Mouse (Mus musculus) MEL (cell line): ENCODE measurements around the gene Cfap77. TPM values are rescaled to one million over a fixed set of nuclear protein-coding genes. Genes with fewer than 3 reads are reported as not detected.

ENCODE experiments used
- DNase-seq: peaks from one replicate; pipeline ENCODE4 v3.0.0; 2011; ENCODE audit warnings: low read depth, low spot score
- H3K27ac ChIP-seq: 2 replicates; pipeline ENCODE4 v1.5.1; 2012; ENCODE audit warnings: low read depth, mild to moderate bottlenecking, control low read depth, low read length, moderate library complexity; ENCODE audit not compliant: control insufficient read depth
- H3K27me3 ChIP-seq, 2 experiments: fragments of 150-350 bp in 1 of 2; sonication (generic) in 1 of 2; 2 replicates each; pipeline ENCODE4 v1.6.1; 2012; ENCODE audit warnings: low read length in 2 of 2, mild to moderate bottlenecking in 2 of 2, improper control_type of control experiment in 1 of 2, moderate library complexity in 1 of 2; ENCODE audit not compliant: insufficient read depth in 2 of 2, control insufficient read depth in 1 of 2
- H3K36me3 ChIP-seq, 2 experiments: 2 replicates each; pipeline ENCODE4 v1.6.1; 2012 to 2014; ENCODE audit warnings: low read length in 2 of 2, improper control_type of control experiment in 1 of 2, inconsistent platforms in 1 of 2, mild to moderate bottlenecking in 1 of 2; ENCODE audit not compliant: insufficient read depth in 2 of 2, control insufficient read depth in 1 of 2
- H3K4me1 ChIP-seq, 2 experiments: fragments of 150-350 bp in 1 of 2; sonication (generic) in 1 of 2; 2 replicates each; pipeline ENCODE4 v1.6.1; 2012; ENCODE audit warnings: low read length in 2 of 2, improper control_type of control experiment in 1 of 2, mild to moderate bottlenecking in 1 of 2; ENCODE audit not compliant: insufficient read depth in 2 of 2, control insufficient read depth in 1 of 2
- H3K4me3 ChIP-seq, 2 experiments: fragments of 150-350 bp in 1 of 2; sonication (generic) in 1 of 2; 2 replicates each; pipeline ENCODE4 v1.5.1; 2012; ENCODE audit warnings: low read depth in 2 of 2, low read length in 2 of 2, mild to moderate bottlenecking in 2 of 2, moderate library complexity in 2 of 2, control low read depth in 1 of 2, improper control_type of control experiment in 1 of 2; ENCODE audit not compliant: control insufficient read depth in 1 of 2, insufficient read depth in 1 of 2
- H3K79me2 ChIP-seq: 2 replicates; pipeline ENCODE4 v1.6.1; 2012; ENCODE audit warnings: mild to moderate bottlenecking, low read length, moderate library complexity; ENCODE audit not compliant: control insufficient read depth, poor library complexity, insufficient read depth
- H3K9ac ChIP-seq: 2 replicates; pipeline ENCODE4 v1.6.1; 2012; ENCODE audit warnings: low read depth, mild to moderate bottlenecking, control low read depth, low read length, moderate library complexity; ENCODE audit not compliant: control insufficient read depth, poor library complexity, severe bottlenecking
- H3K9me3 ChIP-seq: fragments of 150-350 bp; sonication (generic); replicated peaks from 2 replicates; pipeline ENCODE4 v1.6.1; 2012; ENCODE audit warnings: mild to moderate bottlenecking, low read length, improper control_type of control experiment, moderate library complexity; ENCODE audit not compliant: insufficient read depth
- BHLHE40 ChIP-seq: IDR thresholded peaks from 2 replicates; pipeline ENCODE4 v1.6.1; 2012; ENCODE audit warnings: low read depth, mild to moderate bottlenecking, inconsistent platforms, low read length, improper control_type of control experiment, borderline replicate concordance
- CTCF ChIP-seq, 3 experiments: IDR thresholded peaks in 2 of 3; conservative IDR thresholded peaks in 1 of 3; 2 replicates each; pipeline ENCODE4 v1.5.1; 2011 to 2012; ENCODE audit warnings: low read length in 3 of 3, low read depth in 2 of 3, mild to moderate bottlenecking in 2 of 3, improper control_type of control experiment in 1 of 3, inconsistent platforms in 1 of 3, mixed read lengths in 1 of 3, moderate library complexity in 1 of 3; ENCODE audit not compliant: control insufficient read depth in 1 of 3, insufficient read depth in 1 of 3, poor library complexity in 1 of 3, severe bottlenecking in 1 of 3
- EP300 ChIP-seq, 2 experiments: IDR thresholded peaks; 2 replicates each; pipeline ENCODE4 v1.6.1; 2011; ENCODE audit warnings: improper control_type of control experiment in 2 of 2, low read length in 2 of 2, low read depth in 1 of 2, mild to moderate bottlenecking in 1 of 2
- ETS1 ChIP-seq: IDR thresholded peaks from 2 replicates; pipeline ENCODE4 v1.6.1; 2012; ENCODE audit warnings: low read depth, mild to moderate bottlenecking, inconsistent platforms, low read length, improper control_type of control experiment, moderate library complexity
- GABPA ChIP-seq: IDR thresholded peaks from 2 replicates; pipeline ENCODE4 v1.6.1; 2012; ENCODE audit warnings: low read depth, mild to moderate bottlenecking, inconsistent platforms, low read length, improper control_type of control experiment, moderate library complexity
- KAT2A ChIP-seq: conservative IDR thresholded peaks from 2 replicates; pipeline ENCODE4 v1.6.1; 2012; ENCODE audit warnings: low read depth, low read length, improper control_type of control experiment, inconsistent platforms
- MAZ ChIP-seq: IDR thresholded peaks from 2 replicates; pipeline ENCODE4 v1.6.1; 2012; ENCODE audit warnings: low read depth, mild to moderate bottlenecking, inconsistent platforms, low read length, improper control_type of control experiment
- MXI1 ChIP-seq: IDR thresholded peaks from 2 replicates; pipeline ENCODE4 v1.6.1; 2011; ENCODE audit warnings: mild to moderate bottlenecking, low read depth, low read length, improper control_type of control experiment
- MYB ChIP-seq: IDR thresholded peaks from 2 replicates; pipeline ENCODE4 v1.6.1; 2011; ENCODE audit warnings: mild to moderate bottlenecking, low read depth, low read length, improper control_type of control experiment
- NRF1 ChIP-seq: IDR thresholded peaks from 2 replicates; pipeline ENCODE4 v1.6.1; 2014; ENCODE audit warnings: low read depth, mild to moderate bottlenecking, inconsistent platforms, low read length, improper control_type of control experiment, moderate library complexity; ENCODE audit not compliant: poor library complexity, insufficient read depth, severe bottlenecking
- POLR2AphosphoS5 ChIP-seq: IDR thresholded peaks from 2 replicates; pipeline ENCODE4 v1.6.1; 2012; ENCODE audit warnings: low read depth, borderline replicate concordance, mild to moderate bottlenecking, inconsistent platforms, low read length, moderate library complexity, mixed read lengths
- RAD21 ChIP-seq: IDR thresholded peaks from 2 replicates; pipeline ENCODE4 v1.6.1; 2011; ENCODE audit warnings: mild to moderate bottlenecking, low read depth, low read length, improper control_type of control experiment
- RCOR1 ChIP-seq: IDR thresholded peaks from 2 replicates; pipeline ENCODE4 v1.6.1; 2012; ENCODE audit warnings: low read depth, mild to moderate bottlenecking, inconsistent platforms, low read length, improper control_type of control experiment
- SIN3A ChIP-seq: IDR thresholded peaks from 2 replicates; pipeline ENCODE4 v1.6.1; 2012; ENCODE audit warnings: low read length, improper control_type of control experiment, inconsistent platforms
- SMC3 ChIP-seq: IDR thresholded peaks from 2 replicates; pipeline ENCODE4 v1.6.1; 2011; ENCODE audit warnings: low read depth, low read length, improper control_type of control experiment
- UBTF ChIP-seq: IDR thresholded peaks from 2 replicates; pipeline ENCODE4 v1.6.1; 2012; ENCODE audit warnings: low read depth, mild to moderate bottlenecking, inconsistent platforms, low read length, improper control_type of control experiment, moderate library complexity, borderline replicate concordance; ENCODE audit not compliant: insufficient read depth
- ZC3H11A ChIP-seq: IDR thresholded peaks from 2 replicates; pipeline ENCODE4 v1.6.1; 2012; ENCODE audit warnings: low read depth, mild to moderate bottlenecking, inconsistent platforms, low read length, improper control_type of control experiment
- ZMIZ1 ChIP-seq: IDR thresholded peaks from 2 replicates; pipeline ENCODE4 v1.6.1; 2012; ENCODE audit warnings: low read depth, mild to moderate bottlenecking, inconsistent platforms, low read length, improper control_type of control experiment, moderate library complexity
- polyA plus RNA-seq, 2 experiments: library from polyadenylated mRNA; stranded (reverse) in 1 of 2; unstranded in 1 of 2; fragments of >175 nt in 1 of 2; fragments of >200 nt in 1 of 2; gene quantifications; 2 replicates each; pipeline versions ENCODE4 v1.2.1 to v1.2.4; 2012; ENCODE audit warnings: low replicate concordance in 2 of 2, low read depth in 1 of 2; ENCODE audit not compliant: insufficient read length in 2 of 2, insufficient read depth in 1 of 2, missing spikeins in 1 of 2
- total RNA-seq: library from RNA; depleted of rRNA; stranded (reverse); fragments of 300-350 nt; gene quantifications from 2 replicates; pipeline ENCODE4 v1.2.3, GENCODE M21; 2012

Gene Cfap77
- total and polyA plus RNA-seq, 3 experiments, result 1.1 to 2.4 TPM; not detected in 1

DNA sequence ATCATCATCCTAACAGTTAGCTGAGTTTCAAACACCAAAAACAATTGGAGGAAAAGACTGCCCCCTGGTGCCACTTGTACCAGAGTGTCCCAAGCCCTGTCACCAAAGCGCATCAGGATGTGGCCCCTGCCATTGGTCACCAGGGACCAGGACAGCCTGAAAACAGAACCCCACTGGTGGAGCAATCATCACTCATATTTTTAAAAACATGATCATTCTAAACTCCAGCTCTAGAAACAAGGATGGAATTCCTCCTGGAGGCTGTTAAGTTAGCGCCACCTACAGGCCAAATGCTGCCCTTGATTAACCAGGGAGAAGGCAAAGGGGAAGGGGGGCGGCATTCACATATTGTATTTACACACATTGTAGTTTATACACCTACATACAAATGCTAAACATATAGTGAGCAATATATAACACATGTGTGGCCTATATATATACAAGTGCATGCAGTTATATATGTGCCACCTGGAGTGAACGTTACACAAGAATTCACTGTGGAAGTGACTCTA is 1.9 kb downstream of the Cfap77 start:
- peak; percentile 84 for DNase-seq
- Histone ChIP-seq H3K9ac (peak overlapping the region; percentile 52), H3K79me2 (no peaks in the 10 kb centered on the region; the same call in 1 of the 2 replicates), H3K27me3 (no peaks in the 10 kb centered on the region), H3K4me3 (peak overlapping the region; percentile 58 to 60), H3K4me1 (peaks cover 0 to 8% of the 10 kb centered on the region in 2 experiments; a peak in 2 of 4 replicates), H3K27ac (no peak overlapping the region; the same call in 1 of the 2 replicates), H3K36me3 (peaks cover 0 to 4% of the 10 kb centered on the region in 2 experiments; a peak in 2 of 4 replicates), H3K9me3 (no peaks in the 10 kb centered on the region)
- peak; percentile 78 to 83 (median 80) for TF ChIP-seq CTCF (IDR thresholded peaks at IDR 0.05 in 2 of 3, conservative IDR thresholded peaks at IDR 0.05 in 1 of 3; ENCODE audit: control insufficient read depth in 1 of 3, insufficient read depth in 1 of 3, low read depth in 2 of 3, low read length in 3 of 3, poor library complexity in 1 of 3, severe bottlenecking in 1 of 3)
- peak; percentile 14; the same call in 1 of the 2 replicates for TF ChIP-seq ZC3H11A
- TF ChIP-seq MXI1, result peak; percentile 17; the same call in 1 of the 2 replicates
- TF ChIP-seq RAD21, result peak; percentile 43
- TF ChIP-seq SMC3, result peak; percentile 57
- no peak for TF ChIP-seq BHLHE40

- Histone ChIP-seq H3K27ac (peak overlapping the region; percentile 36; the same call in 1 of the 2 replicates), H3K36me3 (peaks cover 0 to 4% of the 10 kb centered on the region in 2 experiments; a peak in 2 of 4 replicates), H3K4me3 (peak overlapping the region; percentile 58 to 60; a peak in 3 of 4 replicates), H3K27me3 (no peaks in the 10 kb centered on the region), H3K79me2 (no peaks in the 10 kb centered on the region; the same call in 1 of the 2 replicates), H3K9me3 (no peaks in the 10 kb centered on the region), H3K9ac (peak overlapping the region; percentile 52), H3K4me1 (peaks cover 0 to 8% of the 10 kb centered on the region in 2 experiments; a peak in 2 of 4 replicates)
- TF ChIP-seq ETS1 (peak; percentile 54; the same call in 1 of the 2 replicates), NRF1 (no peak), MAZ (0 out of 2 replicates have a peak, but pooled peaks have one; percentile 3)
- DNase-seq, result peak; percentile 39
Measured at GRCm38 (mm10) chr2:29051932-29052331, 2.9 kb downstream of the Cfap77 start.

GRCm38 (mm10) chr2:29046151-29046550 is 8.7 kb downstream of the Cfap77 start:
- H3K36me3 ChIP-seq, result no peaks in the 10 kb centered on the region
- no peaks in the 10 kb centered on the region for H3K9me3 ChIP-seq
- H3K27ac ChIP-seq, result no peak overlapping the region
- H3K4me3 ChIP-seq, result no peak overlapping the region
- no peaks in the 10 kb centered on the region for H3K27me3 ChIP-seq
- no peaks in the 10 kb centered on the region for H3K79me2 ChIP-seq
- no peak overlapping the region for H3K9ac ChIP-seq
- DNase-seq, result no peak
- no peaks in the 10 kb centered on the region for H3K4me1 ChIP-seq
- TF ChIP-seq GABPA (no peak), MYB (no peak), UBTF (no peak), BHLHE40 (no peak), POLR2AphosphoS5 (no peak), EP300 (IDR thresholded peaks at IDR 0.05; ENCODE audit: low read depth in 1 of 2, low read length in 2 of 2) (no peak), CTCF (IDR thresholded peaks at IDR 0.05 in 2 of 3, conservative IDR thresholded peaks at IDR 0.05 in 1 of 3; ENCODE audit: control insufficient read depth in 1 of 3, insufficient read depth in 1 of 3, low read depth in 2 of 3, low read length in 3 of 3, poor library complexity in 1 of 3, severe bottlenecking in 1 of 3) (no peak), ETS1 (no peak), ZMIZ1 (no peak), RAD21 (no peak), SMC3 (no peak), RCOR1 (no peak), KAT2A (no peak), SIN3A (no peak)
